Mouse (Mus musculus) hindbrain, embryonic 11.5 days (tissue): ENCODE data around the gene Elane. TPM values are rescaled to one million over a fixed set of nuclear protein-coding genes. Genes with fewer than 3 reads are reported as not detected.
A peak's percentile ranks its signal among the peaks of the same experiment; 100 is the strongest.

Experiments used
- ATAC-seq: fragments of 200-750 bp; cut with Nextera tagmentation; 2 replicates; pipeline ENCODE4 v1.8.0; 2017; ENCODE audit warnings: mild to moderate bottlenecking, moderate TSS enrichment, moderate library complexity; ENCODE audit not compliant: low FRiP score
- DNase-seq: peaks from one replicate; pipeline ENCODE4 v3.0.0-alpha.2; 2015; ENCODE audit warnings: low spot score
- H3K27ac ChIP-seq: fragments of 300-500 bp; sonication (generic); 2 replicates; pipeline ENCODE4 v1.5.1; 2014; ENCODE audit warnings: mild to moderate bottlenecking, low read depth, low read length
- H3K27me3 ChIP-seq: fragments of 300-500 bp; sonication (generic); 2 replicates; pipeline ENCODE4 v1.6.1; 2014; ENCODE audit warnings: mild to moderate bottlenecking, low read length, moderate library complexity, mixed read lengths; ENCODE audit not compliant: control insufficient read depth, insufficient read depth
- H3K36me3 ChIP-seq: fragments of 300-500 bp; sonication (generic); 2 replicates; pipeline ENCODE4 v1.6.1; 2014; ENCODE audit warnings: mild to moderate bottlenecking, low read length, moderate library complexity, mixed read lengths; ENCODE audit not compliant: control insufficient read depth, insufficient read depth
- H3K4me1 ChIP-seq: fragments of 300-500 bp; sonication (generic); replicated peaks from 2 replicates; pipeline ENCODE4 v1.6.1; 2014; ENCODE audit warnings: low read length, mixed read lengths; ENCODE audit not compliant: control insufficient read depth, insufficient read depth
- H3K4me2 ChIP-seq: fragments of 300-500 bp; sonication (generic); replicated peaks from 2 replicates; pipeline ENCODE4 v1.6.1; 2014; ENCODE audit warnings: mild to moderate bottlenecking, low read depth, low read length
- H3K4me3 ChIP-seq: fragments of 300-500 bp; sonication (generic); 2 replicates; pipeline ENCODE4 v1.5.1; 2014; ENCODE audit warnings: low read depth, low read length
- H3K9ac ChIP-seq: fragments of 300-500 bp; sonication (generic); 2 replicates; pipeline ENCODE4 v1.6.1; 2014; ENCODE audit warnings: low read depth, low read length
- H3K9me3 ChIP-seq: fragments of 300-500 bp; sonication (generic); 2 replicates; pipeline ENCODE4 v1.6.1; 2016; ENCODE audit warnings: low read length; ENCODE audit not compliant: control insufficient read depth
- WGBS: fragments of 180-500 bp; shearing (Covaris S2); extraction: QIAGEN DNeasy Blood & Tissue Kit; methylation state at CpG from one replicate; pipeline ENCODE4 v1.1.7; 2014; 5-methylcytosine and 5-hydroxymethylcytosine counted together
- polyA plus RNA-seq: library from polyadenylated mRNA; unstranded; fragments of >200 nt; fragmentation: Nextera tagmentation; extraction: Ambion mirVana; gene quantifications from 2 replicates; pipeline ENCODE4 v1.2.1, GENCODE M21; 2014

Elane gene
- polyA plus RNA-seq, 1 experiment from 2014 or later: not detected

GRCm38 (mm10) chr10:79849941-79850628 is 36.0 kb upstream of the Elane start:
- H3K4me1 ChIP-seq: peaks cover 14% of the 10 kb centered on the region
- DNase-seq (no peak), ATAC-seq (no peak)
- WGBS: 85% methylated on average over 8 of the region's 8 CpGs
- no peaks in the 10 kb centered on the region for H3K36me3 ChIP-seq
- H3K9ac ChIP-seq: no peak overlapping the region
- H3K4me3 ChIP-seq: no peak overlapping the region
- H3K4me2 ChIP-seq: no peak overlapping the region
- no peaks in the 10 kb centered on the region for H3K27me3 ChIP-seq
- H3K9me3 ChIP-seq: no peaks in the 10 kb centered on the region
- no peak overlapping the region for H3K27ac ChIP-seq

- ATAC-seq (no peak), DNase-seq (no peak)
- peaks cover 22% of the 10 kb centered on the region for H3K4me1 ChIP-seq
- H3K4me3 ChIP-seq: peak overlapping the region; percentile 10; the same call in 1 of the 2 replicates
- H3K9ac ChIP-seq: no peak overlapping the region
- H3K27me3 ChIP-seq: no peaks in the 10 kb centered on the region
- WGBS: 84% methylated on average over 3 of the region's 3 CpGs
- no peak overlapping the region for H3K4me2 ChIP-seq
- H3K27ac ChIP-seq: peak overlapping the region; percentile 100
- no peaks in the 10 kb centered on the region for H3K36me3 ChIP-seq
- no peaks in the 10 kb centered on the region for H3K9me3 ChIP-seq
Observed at GRCm38 (mm10) chr10:79851653-79852052, 34.4 kb upstream of the Elane start.

- no peak for DNase-seq
- Histone ChIP-seq H3K27me3 (no peaks in the 10 kb centered on the region), H3K4me3 (peak overlapping the region; percentile 100), H3K27ac (peak overlapping the region; percentile 100), H3K4me1 (peaks cover 26% of the 10 kb centered on the region), H3K9ac (peak overlapping the region; percentile 89), H3K4me2 (peak overlapping the region; percentile 67), H3K36me3 (0 out of 2 replicates have a peak, but pooled peaks cover 2% of the 10 kb centered on the region), H3K9me3 (no peaks in the 10 kb centered on the region)
- ATAC-seq: no peak
- 65% methylated on average over 9 of the region's 9 CpGs for WGBS
Observed at GRCm38 (mm10) chr10:79852107-79852789, 33.8 kb upstream of the Elane start.

GRCm38 (mm10) chr10:79852827-79853226 is 33.2 kb upstream of the Elane start:
- WGBS: 35% methylated on average over 8 of the region's 8 CpGs
- DNase-seq: no peak

GRCm38 (mm10) chr10:79853392-79853791 is 32.7 kb upstream of the Elane start:
- peak overlapping the region; percentile 67 for H3K4me2 ChIP-seq
- H3K4me1 ChIP-seq: peaks cover 37% of the 10 kb centered on the region
- H3K36me3 ChIP-seq: 0 out of 2 replicates have a peak, but pooled peaks cover 2% of the 10 kb centered on the region
- H3K9ac ChIP-seq: peak overlapping the region; percentile 89
- DNase-seq (peak; percentile 77), ATAC-seq (0 out of 2 replicates have a peak, but pooled peaks have one; percentile 20)
- 1% methylated on average over 15 of the region's 15 CpGs for WGBS
- peak overlapping the region; percentile 100 for H3K4me3 ChIP-seq
- no peaks in the 10 kb centered on the region for H3K27me3 ChIP-seq
- H3K9me3 ChIP-seq: no peaks in the 10 kb centered on the region
- H3K27ac ChIP-seq: peak overlapping the region; percentile 100

More at GRCm38 (mm10) chr10:79852827-79853226, 33.2 kb upstream of the Elane start:
- no peak for ATAC-seq
- 0 out of 2 replicates have a peak, but pooled peaks cover 2% of the 10 kb centered on the region for H3K36me3 ChIP-seq
- H3K4me2 ChIP-seq: peak overlapping the region; percentile 67
- peak overlapping the region; percentile 89 for H3K9ac ChIP-seq
- H3K4me1 ChIP-seq: peaks cover 32% of the 10 kb centered on the region
- H3K27ac ChIP-seq: peak overlapping the region; percentile 100
- no peaks in the 10 kb centered on the region for H3K9me3 ChIP-seq
- H3K4me3 ChIP-seq: peak overlapping the region; percentile 100
- H3K27me3 ChIP-seq: no peaks in the 10 kb centered on the region

GRCm38 (mm10) chr10:79853860-79854795 is 31.9 kb upstream of the Elane start, which contains the start of gene Ptbp1:
TSS of gene Ptbp1 (plus strand) at chr10:79854427.
- peaks cover 38% of the 10 kb centered on the region for H3K4me1 ChIP-seq
- peak; percentile 93 for ATAC-seq
- WGBS: under 1% methylated on average over 73 of the region's 75 CpGs

GRCm38 (mm10) chr10:79854801-79855541 is 31.1 kb upstream of the Elane start:
- H3K4me2 ChIP-seq: peak overlapping the region; percentile 99
- H3K4me1 ChIP-seq: peaks cover 38% of the 10 kb centered on the region
- H3K9me3 ChIP-seq: no peaks in the 10 kb centered on the region
- H3K9ac ChIP-seq: peak overlapping the region; percentile 96
- 2% methylated on average over 81 of the region's 83 CpGs for WGBS
- H3K4me3 ChIP-seq: peak overlapping the region; percentile 100
- DNase-seq (peak; percentile 87), ATAC-seq (peak; percentile 56)
- H3K36me3 ChIP-seq: peaks cover 7% of the 10 kb centered on the region
- H3K27me3 ChIP-seq: no peaks in the 10 kb centered on the region
- H3K27ac ChIP-seq: peak overlapping the region; percentile 100

More at GRCm38 (mm10) chr10:79853860-79854795, 31.9 kb upstream of the Elane start, which contains the start of gene Ptbp1:
- peak; percentile 100 for DNase-seq
- H3K4me3 ChIP-seq: peak within 1 kb of the TSS; percentile 100
- peak within 1 kb of the TSS; percentile 100 for H3K27ac ChIP-seq
- H3K4me2 ChIP-seq: peak within 1 kb of the TSS; percentile 99
- H3K27me3 ChIP-seq: no peaks in the 10 kb centered on the region
- peaks cover 2% of the 10 kb centered on the region; the same call in 1 of the 2 replicates for H3K36me3 ChIP-seq
- H3K9me3 ChIP-seq: no peaks in the 10 kb centered on the region
- H3K9ac ChIP-seq: peak within 1 kb of the TSS; percentile 96
